Mouse (Mus musculus): ENCODE measurements around the gene Tsc22d4.

Tsc22d4 gene

DNA sequence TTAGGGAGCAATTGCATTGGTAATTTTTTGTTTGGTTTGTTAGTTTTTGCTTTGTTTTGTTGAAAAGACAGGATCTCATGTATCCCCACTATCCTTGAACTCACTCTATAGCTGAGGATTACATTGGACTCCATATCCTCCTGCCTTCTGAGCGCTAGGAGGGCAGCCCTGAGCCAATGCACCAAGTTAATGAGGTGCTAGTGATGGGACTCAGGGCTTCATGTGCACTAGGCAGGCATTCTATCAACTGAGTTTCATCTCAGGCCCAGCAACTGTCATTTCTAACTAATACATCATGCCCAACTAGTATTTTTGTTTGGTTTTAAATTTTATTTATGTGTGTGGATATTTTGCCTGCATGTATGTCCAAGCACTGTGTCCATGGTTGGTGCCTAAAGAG, 60.6 kb downstream of the Tsc22d4 start:
- no peak for DNase-seq

- DNase-seq, result no peak
Measured at GRCm38 (mm10) chr5:137808316-137808715, 62.8 kb downstream of the Tsc22d4 start.

DNA sequence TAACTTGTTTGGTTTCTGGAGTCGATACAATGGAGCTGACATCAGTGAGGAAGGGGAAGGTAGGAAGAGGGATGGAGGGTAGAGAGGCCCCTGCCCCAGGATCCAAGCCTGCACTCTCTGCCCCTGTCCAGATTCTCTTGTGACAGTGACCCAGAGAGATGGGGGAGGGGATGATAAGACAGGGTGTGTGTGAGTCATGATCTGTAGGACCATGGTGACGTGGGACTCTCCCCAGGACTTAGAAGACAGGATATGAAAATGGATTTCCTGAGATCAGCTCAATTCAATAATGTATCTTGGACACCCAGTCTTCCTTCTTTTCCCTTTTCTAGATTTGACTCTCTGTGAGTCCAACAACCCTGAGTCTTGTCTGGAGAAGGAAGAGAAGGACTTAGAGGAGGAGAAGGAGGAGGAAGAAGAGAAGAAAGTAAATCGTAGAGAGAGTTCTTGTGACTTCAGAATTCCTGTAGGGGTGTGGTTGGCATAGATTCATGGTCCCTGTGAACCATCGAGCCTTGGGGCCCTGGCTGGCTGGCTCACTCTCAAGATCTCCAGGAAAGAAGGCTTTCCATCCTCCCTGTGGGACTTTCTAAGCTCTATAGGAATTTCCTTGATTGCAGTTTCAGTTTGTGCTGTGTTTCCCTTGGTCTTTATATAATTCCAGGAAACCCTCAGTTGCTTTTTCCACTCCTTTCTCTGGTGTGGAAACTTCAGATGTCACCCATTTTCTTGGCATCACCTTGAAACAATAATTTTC, 72.1 kb downstream of the Tsc22d4 start:
- no peak for DNase-seq
